Mouse (Mus musculus) lung, postnatal 14 days (tissue): ENCODE results near the gene Serpinh1.

ENCODE experiments used
- DNase-seq: peaks from one replicate; pipeline ENCODE4 v3.0.0; 2021

Gene Serpinh1

DNA sequence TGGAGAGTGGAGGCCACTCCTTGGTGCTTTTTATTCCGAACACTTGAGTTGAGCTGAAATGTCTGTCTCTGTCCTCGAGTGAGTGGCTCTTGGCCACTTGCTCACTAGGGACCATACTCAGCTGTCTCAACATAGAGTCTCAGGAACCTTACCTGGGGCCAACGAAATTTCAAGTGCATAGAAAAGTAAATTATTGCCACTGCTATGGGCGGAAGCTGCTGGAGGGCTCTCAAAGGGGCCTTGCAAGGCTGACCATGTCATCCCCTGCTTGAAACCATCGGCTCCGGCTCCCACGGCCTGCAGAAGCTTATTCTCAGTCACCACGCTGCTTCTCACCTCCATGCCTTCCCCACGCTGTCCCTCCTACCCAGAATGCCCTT, 29.7 kb downstream of the Serpinh1 start:
- no peak for DNase-seq

DNA sequence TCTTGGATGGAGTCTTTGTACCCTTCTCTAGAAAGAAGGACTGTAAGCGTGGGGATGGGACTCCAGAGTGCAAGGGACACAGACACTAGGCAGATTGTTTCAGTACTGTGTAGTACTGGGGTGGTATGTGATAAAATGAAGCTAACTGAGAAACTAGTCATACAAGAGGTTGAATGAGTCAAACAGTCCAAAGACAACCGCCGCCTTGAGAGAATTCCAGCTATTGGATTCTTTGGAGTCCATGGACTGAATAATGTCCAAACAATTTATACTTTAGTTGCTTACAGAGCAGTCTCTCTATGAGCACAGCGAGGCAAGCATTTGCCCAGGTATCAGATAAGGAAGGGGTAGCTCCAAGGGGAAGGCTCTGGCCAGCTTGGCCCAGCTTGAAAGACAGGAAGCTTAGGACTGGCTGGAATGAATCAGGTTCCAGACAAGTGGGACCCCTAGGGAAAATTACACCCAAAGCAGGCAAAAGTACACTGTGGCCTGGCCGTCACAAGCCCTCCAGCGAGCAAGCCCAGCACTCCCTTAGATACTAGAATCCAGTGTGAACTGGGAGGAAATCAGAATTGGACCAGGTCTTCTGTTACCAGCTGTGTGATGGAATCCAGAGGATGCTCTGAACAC, 30.2 kb downstream of the Serpinh1 start:
- DNase-seq = no peak

GRCm38 (mm10) chr7:99320524-99320923, 32.5 kb downstream of the Serpinh1 start:
- DNase-seq = no peak

DNA sequence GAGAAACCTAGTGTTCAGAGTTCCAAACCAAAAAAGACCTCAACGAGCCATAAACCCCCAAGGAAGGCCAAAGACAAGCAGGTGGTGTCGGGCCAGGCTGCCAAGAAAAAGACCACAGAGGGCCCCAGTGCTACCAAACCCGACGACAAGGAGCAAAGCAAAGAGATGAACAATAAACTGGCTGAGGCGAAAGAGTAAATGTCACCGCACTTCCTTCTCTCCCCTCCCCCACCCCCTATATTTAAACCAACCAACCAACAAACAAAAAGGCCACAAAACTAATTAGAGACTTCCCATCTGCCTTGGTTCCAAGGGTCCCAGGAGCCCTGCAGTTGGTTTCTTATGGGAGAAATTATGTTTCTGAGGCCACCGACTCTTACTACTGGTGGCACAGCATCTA, 35.6 kb downstream of the Serpinh1 start:
- no peak for DNase-seq

- DNase-seq = no peak
Measured at GRCm38 (mm10) chr7:99316207-99316606, 36.8 kb downstream of the Serpinh1 start.

GRCm38 (mm10) chr7:99314565-99314964, 38.5 kb downstream of the Serpinh1 start:
- no peak for DNase-seq

DNA sequence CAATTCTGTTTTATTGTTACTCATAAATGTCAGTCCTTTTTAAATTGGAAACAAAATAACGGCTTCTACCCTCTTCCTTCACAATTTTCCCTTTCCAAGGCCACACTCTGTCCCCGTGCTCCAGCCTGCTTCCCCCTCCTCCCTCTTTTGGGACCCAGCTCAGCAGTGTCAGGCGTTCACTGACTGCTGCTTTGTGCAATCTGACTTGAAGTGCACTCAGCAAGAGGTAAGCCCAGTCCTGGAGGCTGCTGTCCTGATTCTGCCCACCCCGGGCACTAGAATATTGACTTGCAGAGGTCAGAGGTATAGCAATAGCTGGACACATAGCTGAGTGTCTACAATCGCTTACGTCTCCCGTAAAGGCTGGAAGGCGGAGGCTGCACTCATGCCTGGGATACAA, 39.8 kb downstream of the Serpinh1 start:
- DNase-seq = no peak

DNA sequence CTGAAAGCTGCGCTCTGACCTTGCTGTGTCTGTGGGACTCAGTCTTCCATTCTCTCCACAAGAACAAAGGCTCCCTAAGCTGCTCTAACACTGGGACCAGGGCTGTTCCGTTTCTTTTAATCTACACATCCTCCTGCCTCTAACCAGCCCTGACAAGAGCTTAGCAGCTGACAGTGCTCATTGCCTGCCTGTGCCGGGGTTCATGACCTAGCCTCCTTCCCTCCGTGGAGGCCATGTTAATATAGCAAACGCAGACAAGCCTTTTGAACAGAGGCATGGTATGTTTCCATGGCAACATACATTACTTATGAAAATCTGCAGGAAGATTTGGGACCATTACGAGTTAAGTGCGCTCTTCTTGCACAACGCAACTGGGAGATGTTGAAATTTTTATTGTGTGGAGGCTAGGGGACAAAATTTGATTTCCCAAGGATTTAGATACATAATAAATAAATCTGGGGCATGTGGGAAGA, 40.3 kb downstream of the Serpinh1 start:
- no peak for DNase-seq

- DNase-seq = no peak
Measured at GRCm38 (mm10) chr7:99312058-99312457, 41.0 kb downstream of the Serpinh1 start.

GRCm38 (mm10) chr7:99311433-99311832, 41.6 kb downstream of the Serpinh1 start:
- no peak for DNase-seq

GRCm38 (mm10) chr7:99306640-99307039, 46.4 kb downstream of the Serpinh1 start:
- DNase-seq = no peak

GRCm38 (mm10) chr7:99305688-99306087, 47.4 kb downstream of the Serpinh1 start:
- no peak for DNase-seq

- DNase-seq = peak; percentile 84
Measured at GRCm38 (mm10) chr7:99304949-99305372, 48.1 kb downstream of the Serpinh1 start.

DNA sequence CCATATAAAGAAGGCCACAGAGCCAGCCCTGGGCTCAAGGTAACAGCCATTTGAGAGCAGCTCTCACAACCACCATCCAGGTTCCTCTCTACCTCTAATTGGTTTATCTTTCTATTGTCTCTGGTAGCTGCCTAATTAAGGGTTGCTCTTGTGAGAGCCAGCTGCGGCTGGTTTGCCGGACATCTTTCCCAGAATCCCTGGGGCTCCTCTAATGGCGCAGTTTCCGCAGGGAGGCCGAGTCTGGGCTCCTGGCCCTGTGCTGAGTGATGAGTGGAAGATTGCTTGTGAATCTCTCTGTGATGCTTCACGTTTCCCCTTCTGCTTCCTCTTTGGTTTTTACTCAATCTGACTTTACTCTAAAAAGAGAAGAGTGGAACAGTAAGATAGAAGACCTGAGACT, 49.0 kb downstream of the Serpinh1 start:
- DNase-seq = no peak

DNA sequence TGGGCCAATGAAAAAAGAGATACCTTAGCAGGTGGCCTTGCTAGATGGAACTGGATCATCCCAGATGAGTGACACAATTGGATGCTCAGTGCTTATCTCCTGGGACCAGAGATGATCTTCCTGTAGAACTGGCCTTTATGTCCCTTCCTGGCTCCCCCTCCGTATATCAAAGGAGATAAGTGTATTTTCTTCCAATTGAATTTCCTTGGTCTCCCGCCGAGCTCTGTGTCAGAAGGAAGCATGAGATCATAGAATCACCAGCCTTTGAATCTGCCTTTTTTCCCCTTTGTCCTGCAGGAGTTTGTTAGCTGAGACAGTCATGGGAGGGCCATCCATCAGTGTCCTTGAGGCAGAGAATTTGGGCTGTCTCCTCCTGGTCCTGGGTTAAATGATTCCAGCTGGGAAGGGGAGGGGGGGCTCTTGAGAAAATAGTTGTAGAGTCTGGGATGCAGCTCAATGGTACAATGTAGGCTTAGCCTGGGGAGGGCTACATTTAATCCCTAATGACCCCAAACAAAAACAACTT, 52.3 kb downstream of the Serpinh1 start:
- DNase-seq = no peak
